Mouse (Mus musculus) erythroblast, adult 5-6 weeks (primary cell): ENCODE measurements around the gene Adamts14. TPM values are rescaled to one million over a fixed set of nuclear protein-coding genes. Genes with fewer than 3 reads are reported as not detected.

Experiments used
- ATAC-seq: replicated peaks from 2 replicates; pipeline ENCODE4 v1.8.0; 2016; ENCODE audit warnings: moderate number of reproducible peaks, mild to moderate bottlenecking, moderate TSS enrichment, inconsistent platforms; ENCODE audit not compliant: poor library complexity, low FRiP score, severe bottlenecking
- total RNA-seq, 2 experiments: library from RNA; stranded (forward) in 1 of 2; stranded (reverse) in 1 of 2; fragments of 150-400 nt in 1 of 2; fragments of 200-764, 138-1000 nt in 1 of 2; gene quantifications; 2 replicates each; pipeline versions ENCODE4 v1.2.3 to v1.2.4; 2015 to 2017; ENCODE audit warnings: low replicate concordance in 2 of 2

Gene Adamts14
- total RNA-seq, 2 experiments from 2014 or later, result not detected

DNA sequence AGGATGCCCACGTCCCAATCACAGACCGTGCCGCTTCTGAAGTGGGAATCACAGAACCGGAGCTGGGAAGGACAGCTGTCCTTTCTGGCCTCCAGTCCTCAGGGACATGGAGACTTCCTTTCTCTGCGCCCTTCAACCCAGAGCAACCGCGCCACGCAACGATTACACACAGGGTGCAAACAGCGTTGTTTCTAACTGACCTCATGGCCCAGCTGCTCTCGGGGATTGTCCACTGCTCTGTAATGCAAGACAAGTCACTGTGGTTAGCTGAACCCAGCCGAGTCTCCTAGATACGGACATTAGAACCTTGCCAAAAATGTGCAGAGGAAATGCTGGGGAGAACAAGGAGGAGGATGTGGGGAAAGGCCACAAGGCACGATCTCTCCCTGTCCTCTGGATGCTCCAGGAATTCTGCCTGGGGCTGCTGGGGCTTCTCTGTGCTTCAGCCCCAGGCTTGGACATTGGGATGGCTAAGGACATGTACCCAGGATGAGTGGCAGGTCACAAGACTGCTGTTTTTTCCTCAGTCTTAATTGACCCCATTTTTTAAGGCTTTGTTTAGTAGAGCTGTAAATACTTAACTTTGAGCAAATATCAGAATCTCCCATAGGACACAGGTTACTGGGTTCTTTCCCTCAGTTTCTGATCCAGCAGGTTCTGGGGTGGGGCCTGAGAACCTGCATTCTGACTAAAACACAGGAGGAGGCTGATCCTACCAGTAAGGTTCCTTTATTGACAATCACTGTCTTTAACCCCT lies 4.9 kb upstream of the Adamts14 start:
- ATAC-seq, result no peak

DNA sequence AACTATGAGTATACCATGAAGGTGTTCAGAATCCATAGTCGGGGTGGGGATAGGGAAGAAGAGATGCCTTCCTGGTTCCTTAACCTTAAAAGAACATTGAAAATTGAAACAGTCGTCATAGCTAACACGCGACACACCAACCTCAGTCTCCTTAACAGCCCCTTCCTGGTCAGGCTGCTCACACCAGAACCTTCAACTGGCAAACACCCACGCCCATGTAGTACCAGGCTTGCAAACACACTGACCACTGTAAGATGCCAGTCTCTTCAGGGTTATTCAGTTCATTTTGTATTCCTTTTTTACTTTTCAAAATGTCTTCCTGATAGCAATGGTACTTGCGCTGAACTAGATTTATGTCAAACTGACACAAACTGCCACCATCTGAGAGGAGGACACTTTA lies 3.8 kb upstream of the Adamts14 start:
- no peak for ATAC-seq

DNA sequence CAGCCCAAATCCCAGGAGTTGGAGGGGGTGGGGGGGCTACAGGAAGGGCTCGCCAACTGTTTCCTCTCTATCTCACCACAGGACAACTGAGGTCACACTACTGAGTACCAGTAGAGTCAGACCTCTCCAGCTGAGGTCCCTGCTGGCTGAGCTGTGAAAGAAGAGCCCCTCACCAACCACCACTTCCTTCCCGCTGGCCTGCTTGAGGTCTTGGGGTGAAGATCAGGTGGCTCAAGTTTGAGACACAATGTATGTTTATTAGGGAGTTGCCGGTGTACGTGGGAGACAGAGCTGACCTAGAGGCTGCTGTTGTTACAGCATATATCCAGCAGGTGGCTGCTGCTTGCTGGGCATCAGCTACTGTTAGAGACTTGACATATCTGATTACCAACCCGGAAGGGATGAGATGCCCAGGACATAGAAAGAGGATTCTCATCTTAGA lies 2.5 kb upstream of the Adamts14 start:
- ATAC-seq, result no peak

DNA sequence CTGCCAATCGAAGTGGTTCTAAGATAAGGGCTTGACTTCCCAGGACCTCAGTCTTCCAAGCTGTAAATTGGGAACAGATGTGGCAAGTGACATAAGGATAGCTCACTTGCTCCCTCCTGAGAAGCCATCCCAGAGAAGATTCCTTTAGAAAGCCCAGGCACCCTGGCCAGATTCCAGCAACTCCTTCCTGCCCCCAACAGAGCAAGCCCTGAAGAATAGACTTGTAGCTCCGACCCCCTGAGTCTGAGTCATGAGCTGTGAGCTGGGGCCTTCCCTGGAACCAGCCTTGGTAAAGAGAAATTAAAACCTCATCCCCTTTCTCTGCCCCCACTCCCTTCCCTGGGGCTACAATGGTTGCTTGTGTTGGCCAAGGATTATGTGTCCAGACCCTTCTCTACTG lies 1.3 kb upstream of the Adamts14 start:
- no peak for ATAC-seq

DNA sequence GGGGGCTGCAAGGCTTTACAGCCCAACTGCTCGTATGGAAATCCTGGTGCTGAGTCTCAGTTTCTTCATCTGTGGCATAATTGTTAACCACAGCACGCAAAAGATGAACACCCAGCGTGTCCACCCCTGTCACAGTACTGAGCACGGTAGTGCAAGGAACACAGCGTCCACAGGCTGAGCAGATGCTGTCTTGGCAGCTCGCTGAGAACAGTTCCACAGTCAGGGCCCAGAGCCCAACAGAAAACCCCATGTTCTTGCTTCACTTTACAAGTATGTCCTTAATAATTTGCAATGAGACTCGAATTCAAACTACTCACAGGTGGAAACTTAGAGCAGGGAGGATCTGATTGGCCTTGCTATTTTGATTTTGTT lies 592 bp upstream of the Adamts14 start:
- ATAC-seq, result no peak

DNA sequence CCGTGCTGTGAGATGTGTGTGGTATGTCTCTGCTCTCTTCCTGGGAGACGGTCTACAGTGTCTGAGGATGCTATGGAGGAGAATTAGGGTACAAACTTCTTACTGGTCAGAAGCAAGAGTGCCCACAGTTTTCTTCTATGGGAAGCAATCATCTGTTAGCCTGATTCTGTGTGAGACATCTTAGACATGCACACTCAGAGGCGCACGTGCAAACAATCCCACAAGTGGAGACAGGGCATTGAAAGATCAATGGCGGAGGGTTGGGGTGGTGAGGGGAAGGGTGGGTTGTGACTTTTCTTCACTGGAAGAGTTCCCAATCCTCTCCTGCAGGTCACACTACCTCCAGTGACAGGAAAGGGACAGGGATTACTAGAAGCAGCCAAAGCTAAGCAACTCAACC lies 607 bp downstream of the Adamts14 start:
- ATAC-seq, result no peak

DNA sequence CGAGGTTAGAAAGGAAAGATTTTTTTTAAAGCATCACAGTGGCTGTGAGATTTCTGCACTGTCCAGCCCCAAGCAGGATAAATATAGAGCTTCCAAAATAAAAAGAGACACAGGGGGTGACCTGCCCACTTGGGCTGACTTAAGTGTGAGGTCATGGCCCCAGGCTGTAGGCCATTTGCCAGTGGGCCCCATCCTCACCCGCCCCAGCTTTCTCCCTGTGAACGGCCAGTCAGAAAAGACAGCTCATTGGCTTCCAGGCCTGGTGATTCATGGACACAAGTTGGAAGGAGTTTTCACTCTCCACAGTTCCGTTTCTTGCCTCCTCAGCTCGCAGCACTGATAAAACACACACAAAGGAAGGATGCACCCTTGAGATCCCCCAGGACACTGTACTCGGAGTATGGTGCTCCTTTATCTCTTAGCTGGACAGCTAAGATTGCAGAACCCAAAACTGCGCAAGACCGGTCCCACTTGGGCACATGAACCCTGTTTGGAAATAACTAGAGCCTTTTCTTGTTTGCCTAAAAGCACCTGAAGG lies 1.1 kb downstream of the Adamts14 start:
- no peak for ATAC-seq

DNA sequence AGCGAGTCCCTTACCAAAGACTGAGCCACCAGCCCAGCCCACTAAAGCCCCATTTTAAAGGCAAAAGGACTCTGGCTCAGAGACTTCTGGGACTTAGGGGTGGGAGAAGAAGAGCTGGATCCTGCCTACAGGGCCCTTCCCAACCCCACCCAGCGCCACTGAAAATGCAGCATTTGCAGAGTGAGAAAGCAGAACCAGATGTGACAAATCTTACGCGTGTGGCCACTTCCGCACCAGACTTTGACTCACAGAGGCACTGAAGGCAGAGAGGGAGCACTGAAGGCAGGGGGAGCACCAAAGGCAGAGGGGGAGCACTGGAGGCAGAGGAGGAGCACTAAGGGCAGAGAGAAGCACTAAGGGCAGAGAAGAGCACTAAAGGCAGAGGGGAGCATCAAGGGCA lies 5.9 kb downstream of the Adamts14 start:
- no peak for ATAC-seq

DNA sequence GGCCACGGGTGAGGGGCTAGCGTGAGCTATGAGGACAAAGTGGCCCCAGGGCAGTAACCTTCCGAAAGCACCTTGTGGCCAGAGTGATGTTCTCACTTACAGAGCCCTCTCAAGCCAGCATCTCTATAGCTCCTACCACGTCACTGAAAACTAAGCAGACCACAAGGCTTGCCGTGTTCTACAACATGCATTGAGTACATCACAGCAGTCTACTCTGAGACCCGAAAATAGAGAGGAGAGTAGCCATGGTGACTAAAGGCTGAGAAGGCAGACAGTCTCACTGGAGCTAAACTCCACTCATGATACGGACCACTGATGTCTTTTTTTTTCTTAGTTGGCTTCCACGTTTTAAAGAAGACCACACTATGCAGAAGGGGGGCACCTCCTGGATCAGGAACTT lies 9.6 kb downstream of the Adamts14 start:
- ATAC-seq, result no peak

DNA sequence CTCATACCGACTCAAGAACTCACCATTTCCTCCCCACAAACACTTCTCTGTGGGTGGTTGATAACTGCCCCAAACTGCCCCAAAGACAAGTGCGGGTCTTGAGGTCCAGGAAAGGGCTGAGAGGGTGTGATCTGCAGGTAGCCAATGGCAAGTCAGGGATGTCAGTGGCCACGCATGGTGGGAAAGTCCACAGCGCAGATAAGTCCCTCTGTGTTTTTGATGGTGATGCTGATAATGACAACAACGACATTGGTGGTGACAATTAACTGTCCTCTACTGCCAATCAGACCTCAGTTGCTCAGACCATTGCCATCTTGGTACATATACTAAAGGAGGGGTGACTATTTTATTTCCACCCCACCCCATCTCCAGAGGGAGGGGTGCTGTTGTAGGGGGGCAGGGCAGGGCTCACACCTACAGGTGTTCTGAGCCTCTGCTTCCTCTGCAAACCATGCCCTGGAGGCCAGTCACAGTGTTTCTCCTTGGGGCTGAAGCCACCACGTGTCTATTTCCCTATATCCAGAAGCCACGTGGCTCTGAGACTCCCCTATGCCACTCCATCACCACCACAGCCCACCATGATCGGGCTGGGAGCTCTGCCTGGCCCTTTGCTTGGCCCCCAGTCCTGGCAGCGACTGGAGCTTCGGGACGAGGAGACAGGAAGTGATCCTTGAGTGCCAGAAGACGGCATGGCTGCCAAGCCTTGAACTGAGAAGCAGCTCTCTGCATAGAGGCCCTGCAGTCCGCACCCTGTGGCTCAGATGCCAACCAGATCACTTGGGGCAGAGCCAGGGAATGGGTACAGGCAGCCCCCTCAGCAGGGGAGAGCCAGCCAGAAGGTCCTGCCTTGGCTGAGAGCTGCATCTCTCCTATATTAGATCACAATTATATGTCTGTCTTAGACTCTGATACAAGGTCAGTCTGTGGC lies 11.7 kb downstream of the Adamts14 start:
- no peak for ATAC-seq

DNA sequence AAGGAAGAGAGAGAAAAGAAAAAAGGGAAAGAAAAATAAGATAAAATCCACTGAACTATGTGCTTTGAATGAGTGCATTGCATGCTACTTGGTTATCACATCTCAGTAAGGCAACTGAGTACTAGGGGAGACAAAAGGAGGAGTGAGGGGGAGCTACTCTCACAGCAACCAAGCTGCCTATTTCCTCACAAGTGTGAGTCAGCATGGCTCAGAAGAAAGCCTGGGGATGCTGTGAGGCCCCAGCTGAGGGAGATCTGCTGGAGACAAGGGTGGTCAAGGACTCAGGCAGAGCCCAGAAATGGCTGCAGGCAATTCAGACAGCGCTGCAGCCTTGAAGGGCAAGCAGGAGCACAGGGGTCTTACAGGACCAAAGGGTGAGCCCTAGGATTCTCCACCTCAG lies 15.1 kb downstream of the Adamts14 start:
- ATAC-seq, result no peak

DNA sequence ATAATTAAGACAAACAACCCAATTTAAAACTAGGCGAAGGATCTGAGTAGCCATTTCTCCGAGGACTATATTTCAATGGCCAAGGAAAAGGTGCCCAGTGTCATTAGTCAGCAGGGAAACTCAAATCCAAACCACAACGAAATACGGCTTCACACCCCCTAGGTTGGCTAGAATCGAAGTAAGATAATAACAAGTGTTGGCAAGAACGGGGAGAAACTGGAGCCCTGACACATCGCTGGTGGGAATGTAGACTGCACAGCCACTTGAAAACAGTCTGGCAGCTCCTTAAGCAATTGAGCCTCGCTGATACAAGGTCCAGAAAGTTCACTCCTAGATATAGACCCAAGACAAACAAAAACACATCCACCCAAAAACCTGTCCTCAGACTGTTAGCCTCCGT lies 16.6 kb downstream of the Adamts14 start:
- no peak for ATAC-seq

DNA sequence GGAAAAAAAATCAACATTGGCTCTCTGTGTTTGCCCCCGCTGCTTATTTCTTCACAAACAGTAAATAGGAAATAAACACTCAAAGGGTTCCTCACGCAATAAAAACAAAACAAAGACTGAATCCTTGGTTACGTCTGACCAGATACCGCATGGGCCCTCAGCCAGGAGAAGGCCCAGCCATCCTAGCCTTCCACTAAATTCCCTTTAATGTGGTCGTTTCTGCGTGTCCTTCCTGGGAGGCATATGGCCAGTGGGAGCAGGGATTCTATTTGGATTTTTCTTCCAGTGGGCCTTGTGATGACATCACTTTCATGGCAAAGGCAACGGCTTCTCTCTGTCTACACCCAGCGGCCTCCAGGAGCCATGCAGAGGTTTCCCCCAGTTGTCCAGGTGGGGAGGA lies 18.0 kb downstream of the Adamts14 start:
- no peak for ATAC-seq

DNA sequence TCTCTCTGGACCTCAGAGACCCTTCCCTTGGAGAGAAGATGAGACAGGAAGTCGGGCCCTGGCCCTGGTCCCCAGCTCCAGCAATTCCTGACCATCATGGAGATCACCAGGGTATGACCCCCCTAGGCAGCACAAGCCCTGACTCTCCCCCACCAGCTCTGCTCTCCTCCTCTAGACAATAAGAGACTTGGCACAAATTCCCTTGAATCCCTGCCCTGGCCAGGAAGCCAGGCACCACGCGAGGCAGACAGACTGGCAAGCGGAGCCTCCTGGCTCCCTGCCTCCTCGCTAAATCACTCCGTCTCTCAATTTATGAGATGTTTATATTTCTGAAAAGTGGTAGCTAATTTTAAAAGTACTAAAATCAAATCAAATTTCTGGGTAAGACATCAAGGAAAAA lies 18.5 kb downstream of the Adamts14 start:
- no peak for ATAC-seq

DNA sequence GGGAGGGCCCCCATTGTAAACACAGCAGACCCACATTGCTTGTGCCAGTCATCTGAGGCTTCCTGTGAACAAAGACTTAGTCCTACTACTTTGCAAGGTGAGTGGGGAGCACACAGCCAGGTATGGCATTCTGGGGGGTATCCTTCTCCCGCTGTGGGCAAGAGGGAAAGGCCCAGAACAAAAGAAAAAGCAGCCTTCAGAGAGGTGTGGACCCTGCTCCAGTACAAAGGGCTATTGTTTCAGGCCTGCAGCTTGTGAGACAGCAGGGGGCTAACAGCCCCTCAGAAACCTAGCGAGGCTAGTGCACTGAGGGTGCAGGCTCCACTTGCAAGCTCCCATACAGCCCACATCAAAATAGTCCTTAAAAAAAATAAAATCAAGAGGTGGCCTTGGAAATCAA lies 23.3 kb downstream of the Adamts14 start:
- ATAC-seq, result no peak

DNA sequence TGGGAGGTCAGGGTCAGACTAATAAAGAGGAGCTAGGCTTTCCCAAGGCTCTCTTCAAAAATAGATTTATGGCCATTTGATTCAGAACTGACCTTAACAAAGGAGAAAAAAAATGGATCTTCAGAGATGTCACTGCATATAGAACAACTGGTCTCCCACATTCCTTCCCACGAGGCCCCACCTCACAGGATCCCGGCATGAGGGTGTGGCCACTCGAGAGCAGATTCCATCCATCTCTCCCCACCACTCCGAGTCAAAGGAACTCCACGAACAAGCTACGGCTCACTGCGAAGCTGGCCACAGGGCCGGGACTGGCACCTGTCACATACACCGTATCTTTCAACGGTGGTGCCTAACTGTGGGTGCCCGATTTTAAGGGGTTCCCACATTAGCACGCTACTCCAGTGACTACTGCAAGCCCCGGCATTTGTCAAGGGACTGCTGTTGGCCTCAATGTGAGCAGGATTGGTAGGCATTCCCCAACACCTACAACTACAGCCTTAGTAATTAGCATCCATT lies 24.6 kb downstream of the Adamts14 start:
- no peak for ATAC-seq

DNA sequence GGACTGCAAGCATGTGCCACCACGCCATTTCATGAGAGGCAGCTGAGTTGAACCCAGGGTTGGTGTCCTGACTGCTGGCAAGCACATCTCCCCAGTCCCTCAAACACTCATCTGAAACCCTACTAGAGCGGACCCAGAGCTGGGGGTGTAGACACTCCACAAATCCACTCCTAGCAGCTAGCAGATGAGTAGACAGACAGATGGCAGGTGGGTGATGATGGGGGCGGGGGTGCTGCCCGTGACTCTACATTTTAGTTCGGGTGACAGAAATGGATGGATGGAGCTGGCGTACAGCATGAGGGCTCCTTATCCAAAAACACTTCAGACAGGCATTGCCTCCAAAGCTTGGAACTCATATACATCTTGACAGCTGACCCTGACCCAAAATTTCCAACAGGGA lies 26.9 kb downstream of the Adamts14 start:
- no peak for ATAC-seq

DNA sequence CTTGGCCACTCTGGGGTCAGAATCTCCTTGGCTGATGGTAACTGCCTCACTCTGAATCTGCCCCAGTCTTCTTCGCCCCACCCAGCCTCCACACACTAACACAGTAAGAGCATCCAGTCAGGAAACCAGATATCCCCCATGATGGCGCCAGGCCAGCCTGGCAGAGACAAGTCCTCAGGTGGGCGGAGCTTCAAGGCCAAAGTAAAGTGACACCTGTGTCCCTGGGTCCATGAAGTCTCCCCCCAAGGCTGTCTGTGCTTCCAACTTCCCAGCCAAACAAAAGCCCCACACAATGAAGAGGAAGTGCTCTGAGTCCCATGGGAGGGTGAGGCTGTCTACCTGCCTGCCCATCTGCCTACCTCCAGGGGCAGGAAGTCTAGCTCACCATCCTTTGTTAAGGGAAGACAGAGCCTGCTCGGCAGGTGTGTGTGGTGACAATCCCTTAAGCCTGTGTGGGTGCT lies 31.2 kb downstream of the Adamts14 start:
- ATAC-seq, result no peak

DNA sequence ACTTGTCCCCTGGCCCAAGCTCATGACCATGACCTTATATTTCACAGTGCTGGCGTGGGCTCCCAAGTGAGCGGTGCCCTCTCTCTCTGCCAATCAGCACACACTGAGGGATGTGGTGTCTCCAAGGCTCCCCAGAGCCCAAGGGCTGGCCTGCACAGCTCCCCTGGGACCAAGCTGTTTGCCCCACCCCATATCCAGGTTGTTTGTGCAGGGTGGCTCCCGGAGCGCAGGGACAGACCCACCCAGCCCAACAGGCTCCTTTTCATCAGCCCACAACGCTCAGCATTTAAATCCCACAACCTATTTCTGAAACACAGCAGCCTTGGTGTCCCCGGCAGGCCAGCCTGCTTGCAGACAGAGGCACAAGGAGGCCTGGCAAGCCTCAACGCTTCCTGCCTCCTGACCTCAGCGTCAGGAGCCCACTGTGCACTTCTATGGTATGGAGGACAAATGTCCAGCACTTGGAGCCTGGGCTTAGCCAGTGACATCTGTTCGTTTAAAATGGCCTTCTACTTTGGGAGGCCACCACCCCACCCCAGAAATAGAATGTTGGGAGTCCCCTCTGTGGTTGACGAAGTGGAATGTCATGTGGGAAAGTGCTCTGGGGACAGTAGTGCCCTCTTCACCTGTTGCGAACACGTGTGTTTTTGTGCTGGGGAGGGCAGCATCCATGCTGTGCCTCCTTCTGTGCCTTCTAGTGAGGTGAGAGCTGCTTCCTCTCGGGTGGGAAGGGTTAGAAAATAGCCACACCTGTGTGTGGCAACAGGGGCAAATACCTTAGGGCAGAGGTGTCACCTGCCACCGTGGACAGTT lies 32.9 kb downstream of the Adamts14 start:
- no peak for ATAC-seq

DNA sequence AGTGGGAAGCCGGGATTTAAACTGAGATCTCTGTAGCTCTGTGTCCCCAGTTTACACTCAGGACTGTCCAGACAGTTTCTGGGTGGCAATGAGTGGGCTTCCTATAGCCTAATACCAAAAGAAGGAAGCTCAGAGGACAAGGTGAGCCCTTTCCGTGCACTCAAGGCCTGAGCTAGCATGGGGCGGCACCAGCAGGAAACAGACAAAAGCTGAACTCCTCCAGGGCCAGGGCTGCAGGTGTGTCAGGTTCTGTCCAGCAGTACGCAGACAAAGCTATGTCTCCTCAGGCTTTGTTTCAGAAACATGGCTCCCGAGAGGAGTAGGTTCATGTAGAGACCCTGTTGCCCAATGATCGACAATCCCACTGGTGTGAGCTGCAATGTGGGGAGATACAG lies 35.9 kb downstream of the Adamts14 start:
- ATAC-seq, result no peak
